Mouse (Mus musculus) limb, embryonic 10.5 days (tissue): ENCODE data around the gene Brip1. TPM values are rescaled to one million over a fixed set of nuclear protein-coding genes. Genes with fewer than 3 reads are reported as not detected.

Experiments
- DNase-seq: peaks from one replicate; pipeline ENCODE4 v3.0.0-alpha.2; 2017; ENCODE audit warnings: low spot score
- H3K27ac ChIP-seq: fragments of 300-500 bp; sonication (generic); 2 replicates; pipeline ENCODE4 v1.5.1; 2016; ENCODE audit warnings: mild to moderate bottlenecking
- H3K27me3 ChIP-seq: fragments of 300-500 bp; sonication (generic); 2 replicates; pipeline ENCODE4 v1.6.1; 2016; ENCODE audit warnings: low read depth, mild to moderate bottlenecking; ENCODE audit not compliant: poor library complexity, severe bottlenecking
- H3K36me3 ChIP-seq: fragments of 300-500 bp; sonication (generic); 2 replicates; pipeline ENCODE4 v1.6.1; 2016; ENCODE audit warnings: mild to moderate bottlenecking, moderate library complexity
- H3K4me1 ChIP-seq: fragments of 300-500 bp; sonication (generic); 2 replicates; pipeline ENCODE4 v1.6.1; 2016
- H3K4me3 ChIP-seq: fragments of 300-500 bp; sonication (generic); 2 replicates; pipeline ENCODE4 v1.5.1; 2016; ENCODE audit warnings: mild to moderate bottlenecking, moderate library complexity
- H3K9me3 ChIP-seq: fragments of 300-500 bp; sonication (generic); replicated peaks from 2 replicates; pipeline ENCODE4 v1.6.1; 2016; ENCODE audit warnings: mild to moderate bottlenecking
- WGBS: fragments of 180-500 bp; shearing (Covaris S2); methylation state at CpG from one replicate; pipeline ENCODE4 v1.1.7; 2016; 5-methylcytosine and 5-hydroxymethylcytosine counted together
- polyA plus RNA-seq: library from polyadenylated mRNA; unstranded; fragments of >200 nt; fragmentation: Nextera tagmentation; extraction: Ambion mirVana; gene quantifications from 2 replicates; pipeline ENCODE4 v1.2.1, GENCODE M21; 2016

Brip1 gene
- polyA plus RNA-seq, 1 experiment from 2014 or later = 12.6 TPM

DNA sequence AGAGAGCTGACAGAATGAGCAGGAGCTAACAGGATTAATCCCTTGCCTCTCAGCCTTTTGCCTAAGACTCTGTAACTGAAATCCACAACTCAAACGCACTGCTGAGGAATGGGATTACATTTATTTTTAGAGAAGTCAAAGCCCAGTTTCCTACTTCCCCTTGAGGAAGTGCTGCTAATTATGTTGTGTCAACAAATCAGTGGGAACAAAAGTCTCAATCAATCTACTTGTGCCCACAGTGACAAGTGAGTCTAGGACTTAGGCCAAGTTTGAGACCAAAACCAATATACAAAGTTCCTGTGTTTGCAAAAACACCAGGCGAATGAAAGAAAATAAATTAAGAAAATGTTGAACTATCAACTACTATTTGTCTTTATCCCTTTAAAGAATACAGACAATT, 101.7 kb downstream of the Brip1 start:
- no peaks in the 10 kb centered on the region for H3K9me3 ChIP-seq
- H3K27ac ChIP-seq = no peak overlapping the region
- peaks cover 22% of the 10 kb centered on the region for H3K36me3 ChIP-seq
- no peaks in the 10 kb centered on the region for H3K27me3 ChIP-seq
- WGBS = 75% methylated on average over 2 of the region's 2 CpGs
- H3K4me1 ChIP-seq = 0 out of 2 replicates have a peak, but pooled peaks cover 5% of the 10 kb centered on the region
- no peak overlapping the region for H3K4me3 ChIP-seq
- DNase-seq = no peak

- H3K4me3 ChIP-seq = no peak overlapping the region
- DNase-seq = no peak
- no peaks in the 10 kb centered on the region for H3K4me1 ChIP-seq
Observed at GRCm38 (mm10) chr11:86088815-86089214, 112.2 kb downstream of the Brip1 start.

DNA sequence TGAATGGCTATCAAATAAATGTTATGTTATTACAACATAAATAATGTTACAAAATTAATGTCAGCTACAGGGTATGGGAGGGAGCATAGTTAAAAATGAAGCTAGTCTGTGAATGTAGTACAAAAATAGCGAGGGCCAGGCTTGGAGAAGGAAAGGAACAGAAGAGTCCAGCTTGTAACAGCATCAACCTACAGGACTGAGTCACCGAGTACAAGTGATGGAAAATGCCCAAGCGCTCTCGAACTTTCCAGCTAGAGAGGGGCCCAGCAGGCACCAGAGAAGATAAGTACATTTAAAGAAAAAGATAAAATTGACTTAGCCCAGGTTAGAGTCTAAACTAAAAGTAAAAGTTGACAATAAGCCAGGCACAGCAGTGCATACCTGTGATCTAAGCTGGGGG, 116.5 kb downstream of the Brip1 start:
- DNase-seq = no peak
- WGBS = 91% methylated on average over 4 of the region's 4 CpGs
- Histone ChIP-seq H3K4me3 (no peak overlapping the region), H3K27ac (no peak overlapping the region), H3K9me3 (no peaks in the 10 kb centered on the region), H3K27me3 (no peaks in the 10 kb centered on the region), H3K36me3 (no peaks in the 10 kb centered on the region), H3K4me1 (no peaks in the 10 kb centered on the region)

More at GRCm38 (mm10) chr11:86088815-86089214, 112.2 kb downstream of the Brip1 start:
- H3K9me3 ChIP-seq = no peaks in the 10 kb centered on the region
- H3K27ac ChIP-seq = no peak overlapping the region
- no peaks in the 10 kb centered on the region for H3K27me3 ChIP-seq
- no peaks in the 10 kb centered on the region for H3K36me3 ChIP-seq

GRCm38 (mm10) chr11:86078025-86078424, 123.0 kb downstream of the Brip1 start:
- no peak overlapping the region for H3K4me3 ChIP-seq
- WGBS = 91% methylated on average over 8 of the region's 8 CpGs
- H3K27me3 ChIP-seq = no peaks in the 10 kb centered on the region
- H3K4me1 ChIP-seq = no peaks in the 10 kb centered on the region
- H3K9me3 ChIP-seq = no peaks in the 10 kb centered on the region
- DNase-seq = no peak
- H3K36me3 ChIP-seq = peaks cover 19% of the 10 kb centered on the region
- H3K27ac ChIP-seq = no peak overlapping the region

GRCm38 (mm10) chr11:86076966-86077365, 124.0 kb downstream of the Brip1 start:
- no peak for DNase-seq
- no peaks in the 10 kb centered on the region for H3K4me1 ChIP-seq
- no peak overlapping the region for H3K27ac ChIP-seq
- H3K36me3 ChIP-seq = peaks cover 21% of the 10 kb centered on the region
- H3K27me3 ChIP-seq = no peaks in the 10 kb centered on the region
- no peaks in the 10 kb centered on the region for H3K9me3 ChIP-seq
- H3K4me3 ChIP-seq = no peak overlapping the region
- WGBS = 88% methylated on average over 7 of the region's 7 CpGs

DNA sequence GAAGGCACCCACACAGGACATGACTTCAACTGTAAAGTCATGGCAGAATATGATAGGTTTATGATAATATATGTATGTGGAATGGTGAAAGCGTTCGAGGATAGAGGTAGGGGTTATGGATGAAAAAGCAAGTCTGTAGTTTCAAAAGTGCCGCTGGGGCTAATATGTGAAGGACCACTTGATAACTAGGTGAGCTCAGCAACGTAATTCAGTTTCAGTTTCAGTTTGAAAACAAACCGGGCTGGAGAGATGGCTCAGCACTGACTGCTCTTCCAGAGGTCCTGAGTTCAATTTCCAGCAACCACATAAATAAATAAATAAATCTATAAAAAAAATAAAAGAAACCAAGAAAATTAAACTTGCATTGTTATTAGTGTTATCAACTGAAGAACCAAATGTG, 124.6 kb downstream of the Brip1 start:
- no peak for DNase-seq

DNA sequence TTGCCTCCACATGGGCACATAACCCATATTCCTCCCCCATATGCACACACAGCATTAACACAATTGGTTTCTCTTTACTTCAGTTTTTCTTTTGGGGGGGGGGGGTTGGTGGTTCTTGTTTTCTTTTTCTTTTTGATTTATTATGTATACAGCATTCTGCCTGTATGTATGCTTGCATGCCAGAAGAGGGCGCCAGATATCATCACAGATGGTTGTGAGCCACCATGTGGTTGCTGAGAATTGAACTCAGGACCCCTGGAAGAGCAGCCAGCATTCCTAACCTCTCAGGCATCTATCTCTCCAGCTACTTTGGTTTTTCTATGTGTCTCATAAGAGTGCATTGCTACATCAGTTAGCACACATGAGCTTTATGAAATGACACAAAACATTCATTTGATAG, 125.6 kb downstream of the Brip1 start:
- Histone ChIP-seq H3K4me3 (no peak overlapping the region), H3K9me3 (no peaks in the 10 kb centered on the region), H3K4me1 (no peaks in the 10 kb centered on the region), H3K27ac (no peak overlapping the region), H3K27me3 (no peaks in the 10 kb centered on the region), H3K36me3 (peaks cover 22% of the 10 kb centered on the region)
- DNase-seq = no peak
- WGBS = 77% methylated on average over 1 of the region's 1 CpGs

More for the DNA sequence above, 124.6 kb downstream of the Brip1 start:
- H3K36me3 ChIP-seq = peaks cover 22% of the 10 kb centered on the region
- no peaks in the 10 kb centered on the region for H3K27me3 ChIP-seq
- H3K4me3 ChIP-seq = no peak overlapping the region
- 92% methylated on average over 5 of the region's 5 CpGs for WGBS
- H3K9me3 ChIP-seq = no peaks in the 10 kb centered on the region
- no peak overlapping the region for H3K27ac ChIP-seq
- no peaks in the 10 kb centered on the region for H3K4me1 ChIP-seq

- DNase-seq = no peak
- Histone ChIP-seq H3K9me3 (no peaks in the 10 kb centered on the region), H3K4me3 (no peak overlapping the region), H3K4me1 (no peaks in the 10 kb centered on the region; the same call in 1 of the 2 replicates), H3K27ac (peak overlapping the region; percentile 26; the same call in 1 of the 2 replicates), H3K27me3 (no peaks in the 10 kb centered on the region), H3K36me3 (peaks cover 14% of the 10 kb centered on the region)
- 81% methylated on average over 6 of the region's 6 CpGs for WGBS
Observed at GRCm38 (mm10) chr11:86068651-86069050, 132.3 kb downstream of the Brip1 start.

- WGBS = 78% methylated on average over 8 of the region's 8 CpGs
- H3K4me1 ChIP-seq = no peaks in the 10 kb centered on the region; the same call in 1 of the 2 replicates
Observed at GRCm38 (mm10) chr11:86067154-86067553, 133.8 kb downstream of the Brip1 start.

GRCm38 (mm10) chr11:86064881-86065280, 136.1 kb downstream of the Brip1 start:
- WGBS = 92% methylated on average over 5 of the region's 5 CpGs
- H3K27ac ChIP-seq = no peak overlapping the region
- DNase-seq = no peak
- no peaks in the 10 kb centered on the region for H3K27me3 ChIP-seq
- H3K4me3 ChIP-seq = no peak overlapping the region
- H3K4me1 ChIP-seq = no peaks in the 10 kb centered on the region; the same call in 1 of the 2 replicates
- peaks cover 22% of the 10 kb centered on the region for H3K36me3 ChIP-seq
- H3K9me3 ChIP-seq = no peaks in the 10 kb centered on the region

More at GRCm38 (mm10) chr11:86067154-86067553, 133.8 kb downstream of the Brip1 start:
- Histone ChIP-seq H3K27me3 (no peaks in the 10 kb centered on the region), H3K36me3 (peaks cover 19% of the 10 kb centered on the region), H3K9me3 (no peaks in the 10 kb centered on the region), H3K4me3 (no peak overlapping the region), H3K27ac (no peak overlapping the region)
- DNase-seq = no peak

DNA sequence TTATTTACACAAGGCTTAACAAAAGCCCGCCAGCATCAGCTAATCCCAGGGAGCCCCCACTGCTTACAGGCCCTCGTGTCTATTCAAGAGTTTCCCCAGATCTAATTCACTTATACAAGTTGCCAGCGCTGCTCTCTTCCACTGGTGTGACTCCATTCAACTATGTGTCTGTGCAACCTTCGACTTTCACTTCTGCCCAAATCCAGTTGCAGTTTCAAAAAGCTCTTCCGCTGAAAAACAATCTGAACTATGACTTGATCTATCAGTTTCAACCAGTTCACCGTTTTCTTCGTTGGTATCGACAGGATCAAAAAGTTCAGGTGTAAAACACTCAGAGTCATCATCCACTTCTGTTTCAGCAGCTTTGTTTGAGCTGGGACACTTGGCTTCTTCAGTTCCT, 139.8 kb downstream of the Brip1 start:
- WGBS = 92% methylated on average over 8 of the region's 8 CpGs
- H3K36me3 ChIP-seq = peaks cover 22% of the 10 kb centered on the region
- no peak overlapping the region for H3K27ac ChIP-seq
- H3K9me3 ChIP-seq = no peaks in the 10 kb centered on the region
- no peak overlapping the region for H3K4me3 ChIP-seq
- no peak for DNase-seq
- no peaks in the 10 kb centered on the region for H3K27me3 ChIP-seq
- H3K4me1 ChIP-seq = no peaks in the 10 kb centered on the region

- H3K9me3 ChIP-seq = no peaks in the 10 kb centered on the region
- H3K36me3 ChIP-seq = peaks cover 15% of the 10 kb centered on the region
- H3K27ac ChIP-seq = no peak overlapping the region
Observed at GRCm38 (mm10) chr11:86059123-86059522, 141.9 kb downstream of the Brip1 start.

DNA sequence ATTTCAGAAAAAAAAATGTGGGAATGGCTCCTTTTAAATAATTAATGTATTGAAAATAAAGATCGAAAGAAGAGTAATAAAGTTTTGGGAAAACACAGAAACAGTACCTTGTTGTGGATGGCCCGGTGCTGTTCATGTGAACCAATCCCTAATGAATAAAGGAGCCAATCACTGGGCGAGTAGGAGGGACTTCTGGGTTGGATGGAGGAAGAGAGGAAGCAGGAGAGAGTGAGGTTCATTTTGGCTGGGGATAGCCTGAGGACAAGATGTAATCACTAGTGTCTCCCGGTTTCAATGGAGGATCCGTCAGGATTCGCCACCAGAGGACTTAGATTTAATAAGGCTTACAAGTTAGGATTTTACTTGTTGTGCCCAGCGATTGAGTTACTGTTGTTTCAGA, 145.2 kb downstream of the Brip1 start:
- DNase-seq = no peak
- no peaks in the 10 kb centered on the region for H3K9me3 ChIP-seq
- H3K4me1 ChIP-seq = peaks cover 11% of the 10 kb centered on the region
- H3K27ac ChIP-seq = no peak overlapping the region
- no peak overlapping the region for H3K4me3 ChIP-seq
- no peaks in the 10 kb centered on the region for H3K36me3 ChIP-seq
- 71% methylated on average over 7 of the region's 7 CpGs for WGBS
- H3K27me3 ChIP-seq = no peaks in the 10 kb centered on the region

More at GRCm38 (mm10) chr11:86059123-86059522, 141.9 kb downstream of the Brip1 start:
- no peak overlapping the region for H3K4me3 ChIP-seq
- no peaks in the 10 kb centered on the region for H3K4me1 ChIP-seq
- no peak for DNase-seq
- 89% methylated on average over 4 of the region's 4 CpGs for WGBS
- H3K27me3 ChIP-seq = no peaks in the 10 kb centered on the region

DNA sequence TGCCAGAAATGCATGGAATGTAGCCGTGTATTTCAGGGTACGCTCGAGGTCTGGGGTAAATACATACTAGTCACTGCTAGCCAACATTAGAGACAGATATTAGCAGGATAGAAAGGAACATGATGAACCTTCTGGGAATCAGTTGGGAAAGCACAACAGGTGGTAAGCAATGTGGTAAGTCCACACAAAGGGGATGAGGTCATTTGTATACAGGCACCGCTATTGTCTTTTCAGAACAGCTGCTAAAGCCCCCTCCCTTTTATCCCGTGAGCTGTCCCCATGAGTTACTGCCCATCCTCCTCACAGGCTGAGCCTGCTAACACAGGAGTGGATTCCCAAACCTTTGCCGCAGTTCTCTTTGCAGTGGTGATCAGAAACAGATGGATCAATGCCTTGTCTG, 149.6 kb downstream of the Brip1 start:
- no peak overlapping the region for H3K4me3 ChIP-seq
- no peaks in the 10 kb centered on the region for H3K9me3 ChIP-seq
- 45% methylated on average over 6 of the region's 6 CpGs for WGBS
- H3K4me1 ChIP-seq = peaks cover 16% of the 10 kb centered on the region
- H3K27ac ChIP-seq = peak overlapping the region; percentile 47
- peak; percentile 46 for DNase-seq
- no peaks in the 10 kb centered on the region for H3K27me3 ChIP-seq
- H3K36me3 ChIP-seq = no peaks in the 10 kb centered on the region
